Mouse (Mus musculus) lung, postnatal 0 days (tissue): ENCODE measurements at regions not wholly inside any gene's neighbourhood (a gene's known extent, or its start where the extent isn't known, plus 50 kb on each side); places are given as distances from the start of the nearest gene placed in this dataset.

Experiments used
- ATAC-seq: fragments of 200-750 bp; cut with Nextera tagmentation; 2 replicates; pipeline ENCODE4 v1.8.0; 2017; ENCODE audit warnings: moderate library complexity
- DNase-seq: peaks from one replicate; pipeline ENCODE4 v3.0.0-alpha.2; 2016; ENCODE audit warnings: low spot score
- H3K27ac ChIP-seq: fragments of 300-500 bp; sonication (generic); 2 replicates; pipeline ENCODE4 v1.5.1; 2014; ENCODE audit warnings: antibody characterized with exemption, mild to moderate bottlenecking, low read length, mixed read lengths
- H3K27me3 ChIP-seq: fragments of 300-500 bp; sonication (generic); replicated peaks from 2 replicates; pipeline ENCODE4 v1.6.1; 2014; ENCODE audit warnings: low read length, mixed read lengths; ENCODE audit not compliant: insufficient read depth
- H3K36me3 ChIP-seq: fragments of 300-500 bp; sonication (generic); 2 replicates; pipeline ENCODE4 v1.6.1; 2014; ENCODE audit warnings: low read length, mixed read lengths; ENCODE audit not compliant: insufficient read depth
- H3K4me1 ChIP-seq: fragments of 300-500 bp; sonication (generic); 2 replicates; pipeline ENCODE4 v1.6.1; 2014; ENCODE audit warnings: antibody characterized with exemption, low read depth, low read length, mixed read lengths; ENCODE audit not compliant: insufficient read depth
- H3K4me2 ChIP-seq: fragments of 300-500 bp; sonication (generic); replicated peaks from 2 replicates; pipeline ENCODE4 v1.6.1; 2014; ENCODE audit warnings: low read depth, mild to moderate bottlenecking, low read length, moderate library complexity, mixed read lengths
- H3K4me3 ChIP-seq: fragments of 300-500 bp; sonication (generic); 2 replicates; pipeline ENCODE4 v1.5.1; 2014; ENCODE audit warnings: low read depth, low read length
- H3K9ac ChIP-seq: fragments of 300-500 bp; sonication (generic); replicated peaks from 2 replicates; pipeline ENCODE4 v1.6.1; 2014; ENCODE audit warnings: low read depth, mild to moderate bottlenecking
- H3K9me3 ChIP-seq: fragments of 300-500 bp; sonication (generic); 2 replicates; pipeline ENCODE4 v1.6.1; 2016; ENCODE audit warnings: low read length, mixed read lengths
- CTCF ChIP-seq: IDR thresholded peaks from 2 replicates; pipeline ENCODE4 v1.5.1; 2016; ENCODE audit warnings: antibody characterized with exemption, mild to moderate bottlenecking
- EP300 ChIP-seq: IDR thresholded peaks from 2 replicates; pipeline ENCODE4 v1.6.1; 2016; ENCODE audit warnings: antibody characterized with exemption, mild to moderate bottlenecking, control low read depth
- whole genome bisulfite sequencing: fragments of 180-500 bp; shearing (Covaris S2); extraction: QIAGEN DNeasy Blood & Tissue Kit; methylation state at CpG from one replicate; pipeline ENCODE4 v1.1.7; 2014; 5-methylcytosine and 5-hydroxymethylcytosine counted together

GRCm38 (mm10) chr9:50395543-50395942 is 50.8 kb upstream of the Rpl10-ps3 start:
- Histone ChIP-seq H3K9me3 (no peaks in the 10 kb centered on the region), H3K36me3 (no peaks in the 10 kb centered on the region), H3K27ac (no peak overlapping the region), H3K27me3 (no peaks in the 10 kb centered on the region), H3K4me1 (no peaks in the 10 kb centered on the region), H3K4me3 (no peak overlapping the region), H3K9ac (no peak overlapping the region), H3K4me2 (no peak overlapping the region)
- peak; percentile 85 for ATAC-seq
- peak; percentile 60 for DNase-seq
- WGBS = 39% methylated on average over 3 of the region's 3 CpGs
- TF ChIP-seq CTCF (no peak), EP300 (peak; percentile 24; the same call in 1 of the 2 replicates)

- peak; percentile 74 for DNase-seq
- Histone ChIP-seq H3K36me3 (no peaks in the 10 kb centered on the region), H3K4me3 (no peak overlapping the region), H3K4me1 (no peaks in the 10 kb centered on the region), H3K27me3 (no peaks in the 10 kb centered on the region), H3K4me2 (no peak overlapping the region), H3K9me3 (no peaks in the 10 kb centered on the region), H3K9ac (no peak overlapping the region), H3K27ac (no peak overlapping the region)
- ATAC-seq = peak; percentile 89
- TF ChIP-seq CTCF (no peak), EP300 (peak; percentile 22; the same call in 1 of the 2 replicates)
- WGBS = 34% methylated on average over 7 of the region's 7 CpGs
Measured at GRCm38 (mm10) chr9:50396051-50396450, 51.3 kb upstream of the Rpl10-ps3 start.

- H3K9me3 ChIP-seq = no peaks in the 10 kb centered on the region
- ATAC-seq (no peak), DNase-seq (peak; percentile 34)
- H3K4me2 ChIP-seq = no peak overlapping the region
- H3K36me3 ChIP-seq = no peaks in the 10 kb centered on the region
- no peak overlapping the region for H3K4me3 ChIP-seq
- WGBS = 46% methylated on average over 4 of the region's 4 CpGs
- H3K27me3 ChIP-seq = no peaks in the 10 kb centered on the region
- H3K4me1 ChIP-seq = no peaks in the 10 kb centered on the region; the same call in 1 of the 2 replicates
- TF ChIP-seq EP300 = no peak
- no peak for TF ChIP-seq CTCF
- no peak overlapping the region for H3K9ac ChIP-seq
- H3K27ac ChIP-seq = no peak overlapping the region
Measured at GRCm38 (mm10) chr9:50408396-50408795, 63.6 kb upstream of the Rpl10-ps3 start.

GRCm38 (mm10) chr9:50408845-50409244 is 64.1 kb upstream of the Rpl10-ps3 start:
- Histone ChIP-seq H3K27me3 (no peaks in the 10 kb centered on the region), H3K27ac (no peak overlapping the region), H3K9me3 (no peaks in the 10 kb centered on the region), H3K4me2 (no peak overlapping the region), H3K4me1 (no peaks in the 10 kb centered on the region; the same call in 1 of the 2 replicates), H3K36me3 (no peaks in the 10 kb centered on the region), H3K4me3 (no peak overlapping the region), H3K9ac (no peak overlapping the region)
- no peak for ATAC-seq
- WGBS = 58% methylated on average over 4 of the region's 4 CpGs
- no peak for DNase-seq
- TF ChIP-seq EP300 (no peak), CTCF (no peak)

GRCm38 (mm10) chr9:50412986-50413385 is 68.2 kb upstream of the Rpl10-ps3 start:
- TF ChIP-seq EP300 = no peak
- no peak for TF ChIP-seq CTCF
- ATAC-seq (no peak), DNase-seq (no peak)
- H3K9ac ChIP-seq = no peak overlapping the region
- no peaks in the 10 kb centered on the region for H3K36me3 ChIP-seq
- H3K4me2 ChIP-seq = no peak overlapping the region
- H3K27ac ChIP-seq = peak overlapping the region; percentile 26; the same call in 1 of the 2 replicates
- no peak overlapping the region for H3K4me3 ChIP-seq
- WGBS = 69% methylated on average over 8 of the region's 8 CpGs
- no peaks in the 10 kb centered on the region for H3K9me3 ChIP-seq
- H3K4me1 ChIP-seq = no peaks in the 10 kb centered on the region; the same call in 1 of the 2 replicates
- no peaks in the 10 kb centered on the region for H3K27me3 ChIP-seq

- Histone ChIP-seq H3K27ac (no peak overlapping the region), H3K9ac (no peak overlapping the region), H3K9me3 (no peaks in the 10 kb centered on the region), H3K27me3 (no peaks in the 10 kb centered on the region), H3K36me3 (no peaks in the 10 kb centered on the region), H3K4me2 (no peak overlapping the region), H3K4me1 (no peaks in the 10 kb centered on the region; the same call in 1 of the 2 replicates), H3K4me3 (no peak overlapping the region)
- TF ChIP-seq CTCF (no peak), EP300 (no peak)
- peak; percentile 93 for ATAC-seq
- DNase-seq = peak; percentile 85
- WGBS = 71% methylated on average over 8 of the region's 9 CpGs
Measured at GRCm38 (mm10) chr9:50413514-50414335, 69.0 kb upstream of the Rpl10-ps3 start.
